ENCODE assay signal across 10 mouse cellular contexts in the genomic region with DNA sequence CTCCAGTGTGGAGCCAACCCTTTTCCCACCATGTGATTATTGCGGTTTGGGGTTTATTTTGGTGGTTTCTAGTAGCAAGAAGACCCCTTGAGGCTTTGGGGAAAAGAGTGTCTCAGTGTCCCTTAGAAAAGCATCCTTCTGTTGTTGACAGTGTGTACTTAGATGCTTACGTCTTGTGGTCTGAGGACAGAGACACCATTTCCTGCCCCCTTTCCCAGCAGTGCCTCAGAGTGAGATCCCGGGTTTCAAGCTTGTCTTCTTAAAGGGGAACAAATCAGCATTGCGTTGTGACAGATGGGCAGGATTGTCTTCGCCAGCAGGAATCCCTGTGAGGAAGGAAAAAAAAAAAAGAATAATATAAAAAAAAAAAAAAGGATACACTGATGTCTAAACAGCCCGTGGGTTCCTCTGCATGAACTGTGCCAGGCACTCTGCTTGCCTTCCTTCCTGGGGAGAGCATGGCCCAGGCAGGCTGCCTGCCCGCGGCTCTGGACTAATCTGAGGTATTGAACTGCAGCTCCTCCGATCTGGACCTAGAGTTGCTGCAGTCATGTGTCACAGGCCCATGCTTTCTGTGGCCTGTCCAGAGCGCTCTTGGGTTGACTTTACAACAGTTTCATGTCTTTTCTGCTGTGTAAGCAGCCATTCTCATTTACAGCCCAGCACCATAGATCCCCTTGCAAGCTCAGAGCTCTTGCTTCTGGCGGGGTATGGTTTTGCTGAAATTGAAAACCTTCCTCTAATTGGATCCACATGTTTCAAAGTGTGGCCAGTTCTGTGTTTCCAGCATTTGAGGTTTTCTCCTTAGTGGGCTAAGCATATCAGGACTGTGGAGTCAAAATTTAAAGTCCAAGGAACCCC. TPM values are rescaled to one million over a fixed set of nuclear protein-coding genes. Genes with fewer than 3 reads are reported as not detected.
DNase-seq lines count a peak whose midpoint lies in the region; ATAC-seq and TF ChIP-seq lines count a peak whose summit lies in the region.
"Had no signal": no experiment of that assay in that cellular context is flagged by ENCODE, and none has a peak within 500 bp of the region (broad histone marks: within the 10 kb centered on the region; RNA-seq: fewer than 3 reads in every experiment).

No protein-coding gene starts in this region.

- no peak for TF ChIP-seq CTCF in bone marrow, adult 2 months (IDR thresholded peaks at IDR 0.05; ENCODE audit: control insufficient read depth, insufficient read depth, low read length)

- H3K4me2 ChIP-seq in hindbrain, embryonic 14.5 days (replicated peaks), result no peak overlapping the region
- peak overlapping the region; percentile 29 for H3K4me2 ChIP-seq in limb, embryonic 12.5 days

- no peak for TF ChIP-seq POLR2A in bone marrow, adult 2 months (IDR thresholded peaks at IDR 0.05; ENCODE audit: borderline replicate concordance, control insufficient read depth, low read depth, low read length)

- 0 out of 2 replicates have a peak overlapping the region, but pooled peaks have one; percentile 12 for H3K27ac ChIP-seq in hindbrain, embryonic 10.5 days
- H3K27ac ChIP-seq in hindbrain, embryonic 14.5 days, result no peak overlapping the region
- 0 out of 2 replicates have a peak overlapping the region, but pooled peaks have one; percentile 36 for H3K27ac ChIP-seq in bone marrow, adult 2 months (ENCODE audit: control insufficient read depth, insufficient read depth, low read depth, low read length, poor library complexity)
- H3K27ac ChIP-seq in limb, embryonic 12.5 days, result peak overlapping the region; percentile 94
- H3K27ac ChIP-seq: liver, embryonic 14.5 days had no signal

- no peak overlapping the region for H3K9ac ChIP-seq in hindbrain, embryonic 14.5 days
- H3K9ac ChIP-seq in limb, embryonic 12.5 days (replicated peaks), result peak overlapping the region; percentile 40; the same call in 1 of the 2 replicates
- H3K9ac ChIP-seq: liver, embryonic 14.5 days had no signal

- peak; percentile 34 for DNase-seq in hindbrain, embryonic 10.5 days (ENCODE audit: low spot score)
- DNase-seq in hindbrain, embryonic 14.5 days (ENCODE audit: low spot score), result no peak
- DNase-seq in embryo, embryonic 11 days, result peak; percentile 77
- DNase-seq in right cerebral cortex, postnatal 10 days (ENCODE audit: low spot score in 2 of 2), result no peak
- DNase-seq in testis, postnatal 10 days (ENCODE audit: low spot score), result no peak
- no peak for DNase-seq in thymus, adult 18-20 months

- H3K4me3 ChIP-seq in hindbrain, embryonic 10.5 days, result no peak overlapping the region
- no peak overlapping the region for H3K4me3 ChIP-seq in hindbrain, embryonic 14.5 days (replicated peaks; ENCODE audit: low read length)
- H3K4me3 ChIP-seq in bone marrow, adult 2 months (replicated peaks; ENCODE audit: control insufficient read depth, low read depth, low read length), result no peak overlapping the region
- no peak overlapping the region for H3K4me3 ChIP-seq in limb, embryonic 12.5 days (replicated peaks)

- 65% methylated on average over 11 of the region's 11 CpGs for WGBS in hindbrain, embryonic 10.5 days
- WGBS in hindbrain, embryonic 14.5 days, result 69% methylated on average over 11 of the region's 11 CpGs
- WGBS in bone marrow, adult 2 months, result 54% methylated on average over 11 of the region's 11 CpGs
- 29% methylated on average over 11 of the region's 11 CpGs for WGBS in limb, embryonic 12.5 days

- no peak for ATAC-seq in hindbrain, embryonic 14.5 days (ENCODE audit: low FRiP score)
- peak; percentile 86 for ATAC-seq in limb, embryonic 12.5 days (ENCODE audit: insufficient number of reproducible peaks, insufficient read depth, low FRiP score, low TSS enrichment, low read depth)
- ATAC-seq: Patski had no signal

- H3K9me3 ChIP-seq in hindbrain, embryonic 10.5 days, result 0 out of 2 replicates have a peak, but pooled peaks cover 7% of the 10 kb centered on the region
- H3K9me3 ChIP-seq in hindbrain, embryonic 14.5 days (ENCODE audit: control insufficient read depth, low read length), result no peaks in the 10 kb centered on the region
- H3K9me3 ChIP-seq in limb, embryonic 12.5 days, result no peaks in the 10 kb centered on the region

- H3K36me3 ChIP-seq in hindbrain, embryonic 10.5 days, result peaks cover 24% of the 10 kb centered on the region
- H3K36me3 ChIP-seq in hindbrain, embryonic 14.5 days (replicated peaks; ENCODE audit: control insufficient read depth, insufficient read depth), result peaks cover 45% of the 10 kb centered on the region
- H3K36me3 ChIP-seq in limb, embryonic 12.5 days, result peaks cover 77% of the 10 kb centered on the region

- peaks cover 26% of the 10 kb centered on the region for H3K4me1 ChIP-seq in hindbrain, embryonic 10.5 days (replicated peaks)
- H3K4me1 ChIP-seq in hindbrain, embryonic 14.5 days (replicated peaks; ENCODE audit: control insufficient read depth, insufficient read depth, low read length), result no peaks in the 10 kb centered on the region; the same call in 1 of the 2 replicates
- H3K4me1 ChIP-seq in bone marrow, adult 2 months (ENCODE audit: control insufficient read depth, insufficient read depth, low read length), result no peaks in the 10 kb centered on the region; the same call in 1 of the 2 replicates
- peaks cover 58% of the 10 kb centered on the region for H3K4me1 ChIP-seq in limb, embryonic 12.5 days (replicated peaks)

- H3K27me3 ChIP-seq in hindbrain, embryonic 10.5 days (ENCODE audit: insufficient read depth, poor library complexity, severe bottlenecking), result no peaks in the 10 kb centered on the region
- no peaks in the 10 kb centered on the region for H3K27me3 ChIP-seq in hindbrain, embryonic 14.5 days (ENCODE audit: control insufficient read depth, insufficient read depth, low read length)
- no peaks in the 10 kb centered on the region for H3K27me3 ChIP-seq in limb, embryonic 12.5 days
- H3K27me3 ChIP-seq: Patski had no signal

RNA-seq across cellular contexts. Expression of a gene that starts 20.8 kb away (rescaled TPM):
- polyA plus RNA-seq in hindbrain, embryonic 10.5 days (2016; fragmentation: Nextera tagmentation; extraction: Ambion mirVana), result 136 and 149 TPM in 2 replicates
- polyA plus RNA-seq in hindbrain, embryonic 14.5 days (2014; fragmentation: Nextera tagmentation; extraction: Ambion mirVana), result 138 and 139 TPM in 2 replicates
- 31.8 and 37.3 TPM in 2 replicates for polyA plus RNA-seq in bone marrow, adult 2 months (2011; ENCODE audit: insufficient read depth, insufficient read length, low replicate concordance, missing spikeins)
- polyA plus RNA-seq in limb, embryonic 12.5 days (2016; fragmentation: Nextera tagmentation; extraction: Ambion mirVana), result 156 and 160 TPM in 2 replicates

RNA-seq across cellular contexts. Expression of a gene that starts 53.5 kb away (rescaled TPM):
- polyA plus RNA-seq in hindbrain, embryonic 10.5 days (2016; fragmentation: Nextera tagmentation; extraction: Ambion mirVana), result 2.2 and 5.0 TPM in 2 replicates
- polyA plus RNA-seq in hindbrain, embryonic 14.5 days (2014; fragmentation: Nextera tagmentation; extraction: Ambion mirVana), result 4.2 and 5.5 TPM in 2 replicates
- not detected in 2 replicates for polyA plus RNA-seq in bone marrow, adult 2 months (2011; ENCODE audit: insufficient read depth, insufficient read length, low replicate concordance, missing spikeins)
- 0.21 and 1.2 TPM in 2 replicates for polyA plus RNA-seq in limb, embryonic 12.5 days (2016; fragmentation: Nextera tagmentation; extraction: Ambion mirVana)
- polyA plus RNA-seq: liver, embryonic 14.5 days had no signal

RNA-seq across cellular contexts. Expression of a gene that starts 53.7 kb away (rescaled TPM):
- 26.7 and 33.6 TPM in 2 replicates for polyA plus RNA-seq in hindbrain, embryonic 10.5 days (2016; fragmentation: Nextera tagmentation; extraction: Ambion mirVana)
- polyA plus RNA-seq in hindbrain, embryonic 14.5 days (2014; fragmentation: Nextera tagmentation; extraction: Ambion mirVana), result 25.0 and 25.7 TPM in 2 replicates
- polyA plus RNA-seq in bone marrow, adult 2 months (2011; ENCODE audit: insufficient read depth, insufficient read length, low replicate concordance, missing spikeins), result 15.1 and 21.0 TPM in 2 replicates
- 36.1 and 38.4 TPM in 2 replicates for polyA plus RNA-seq in limb, embryonic 12.5 days (2016; fragmentation: Nextera tagmentation; extraction: Ambion mirVana)

Comparison
In these comparisons a context has a peak if more than half of its experiments do, and no peak if none do; other contexts are left out.
1. DNase-seq: peak in hindbrain, embryonic 10.5 days (single experiment) and embryo, embryonic 11 days (single experiment); none in hindbrain, embryonic 14.5 days (single experiment), right cerebral cortex, postnatal 10 days (0 of 2), testis, postnatal 10 days (single experiment) and thymus, adult 18-20 months (0 of 2).